Mouse (Mus musculus) right cerebral cortex, adult 18-20 months (tissue): Measurements from ENCODE around the gene Crebl2.
A peak's percentile ranks its signal among the peaks of the same experiment; 100 is the strongest.

ENCODE experiments used
- DNase-seq: peaks from one replicate; pipeline ENCODE4 v3.0.0; 2022; ENCODE audit warnings: mixed read lengths

Crebl2 gene

DNA sequence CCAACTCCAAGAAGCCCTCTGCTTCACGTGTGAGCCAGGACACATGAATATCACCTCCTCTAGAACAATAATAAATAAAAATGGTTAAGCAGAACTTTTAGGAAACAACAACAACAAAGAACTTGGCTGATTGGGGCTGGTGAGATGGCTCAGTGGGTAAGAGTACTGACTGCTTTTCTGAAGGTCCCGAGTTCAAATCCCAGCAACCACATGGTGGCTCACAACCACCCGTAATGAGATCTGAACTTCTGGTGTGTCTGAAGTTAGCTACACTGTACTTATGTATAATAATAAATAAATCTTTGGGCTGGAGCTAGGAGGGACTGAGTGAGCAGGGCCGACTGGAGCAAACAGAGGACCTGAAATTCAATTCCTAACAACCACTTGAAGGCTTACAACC is 47.3 kb downstream of the Crebl2 start:
- DNase-seq: no peak

DNA sequence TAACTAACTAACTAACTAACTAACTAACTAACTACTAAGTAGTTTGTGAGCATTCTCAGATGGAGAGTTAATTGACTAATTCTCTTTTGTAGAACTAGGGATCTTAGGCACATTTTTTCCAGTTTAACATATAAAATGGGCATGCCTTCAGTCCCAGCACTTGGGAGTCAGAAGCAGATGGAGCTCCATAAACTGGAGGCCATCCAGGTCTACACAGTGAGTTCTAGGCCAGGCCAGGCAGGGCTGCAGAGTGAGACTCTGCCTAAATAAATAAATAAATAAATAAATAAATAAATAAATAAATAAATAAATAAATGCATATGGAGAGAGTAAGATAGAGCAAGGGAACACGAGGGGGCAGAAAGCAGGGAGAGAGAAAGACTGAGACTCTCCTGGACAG is 47.9 kb downstream of the Crebl2 start:
- no peak for DNase-seq

DNA sequence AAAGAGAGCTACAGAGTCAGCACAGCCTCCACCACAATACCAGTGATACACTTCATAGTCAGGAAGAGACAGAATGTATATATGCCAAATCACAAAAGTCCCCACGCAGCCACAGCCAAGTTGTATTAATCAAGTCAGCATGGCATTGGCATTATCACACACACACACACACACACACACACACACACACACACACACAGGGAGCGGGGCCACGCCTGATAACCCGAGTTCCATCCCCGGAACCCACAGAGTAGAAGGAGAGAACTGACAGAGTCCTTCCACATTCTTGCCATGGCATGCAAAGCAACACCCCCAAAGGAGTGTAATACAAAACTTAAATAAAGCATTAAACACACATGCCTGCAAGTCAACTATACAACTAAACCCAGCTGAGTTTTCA is 49.6 kb downstream of the Crebl2 start:
- DNase-seq: no peak

DNA sequence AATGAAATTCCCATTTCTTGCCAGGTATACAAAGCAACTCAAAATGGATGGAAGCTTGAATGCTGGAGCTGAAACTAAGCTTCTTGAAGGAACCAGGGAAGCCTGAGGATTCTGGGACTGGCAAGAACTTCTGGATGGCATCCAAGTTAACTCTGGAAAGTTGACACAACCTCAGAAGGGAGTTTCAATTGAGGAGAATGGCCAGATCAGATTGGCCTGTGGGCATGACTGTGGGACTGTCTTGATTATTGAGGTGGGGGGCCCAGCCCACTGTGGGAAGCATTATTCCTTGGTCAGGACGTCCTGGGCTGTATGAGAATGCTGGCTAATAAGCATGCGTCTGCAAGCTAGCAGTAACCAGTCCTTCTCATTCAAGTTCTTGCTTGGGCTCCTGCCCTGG is 50.1 kb downstream of the Crebl2 start:
- no peak for DNase-seq

DNA sequence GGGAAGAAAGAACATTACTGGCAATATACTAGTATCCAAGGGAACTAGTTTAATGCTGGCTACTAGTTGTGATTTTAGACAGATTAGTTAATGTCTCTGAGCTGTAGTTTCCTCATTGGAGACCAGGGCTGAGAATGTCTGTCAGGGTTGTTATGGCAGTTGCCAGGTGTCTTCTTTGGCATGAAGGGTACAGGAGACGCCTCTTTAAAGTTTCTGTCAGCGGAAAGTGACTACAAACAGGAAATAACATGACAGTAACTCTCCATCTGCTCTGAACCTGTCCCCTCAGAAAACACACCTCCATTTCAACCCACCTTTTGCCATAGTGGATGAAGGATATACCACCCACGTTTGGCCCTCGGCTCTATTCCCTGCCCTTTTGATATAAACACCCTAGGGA is 53.7 kb downstream of the Crebl2 start:
- DNase-seq: no peak

DNA sequence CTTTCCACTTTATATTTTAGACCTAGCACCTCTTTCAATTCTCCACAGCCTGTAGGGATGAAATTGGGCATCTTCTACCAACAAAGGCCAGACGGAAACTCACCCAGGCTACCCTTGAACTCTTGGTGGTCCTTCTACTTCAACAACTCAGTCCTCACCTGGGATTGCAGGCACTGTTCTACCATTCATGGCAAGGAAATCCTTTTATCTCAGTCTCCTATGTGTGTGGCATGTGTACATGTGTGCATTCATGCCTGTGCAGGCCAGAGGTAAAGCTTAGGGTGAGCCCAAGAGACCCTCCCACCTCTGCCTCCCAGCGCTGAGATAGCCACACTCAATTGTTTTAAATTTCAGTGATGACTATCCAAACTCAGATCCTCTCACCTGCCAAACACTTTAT is 55.6 kb downstream of the Crebl2 start:
- no peak for DNase-seq

DNA sequence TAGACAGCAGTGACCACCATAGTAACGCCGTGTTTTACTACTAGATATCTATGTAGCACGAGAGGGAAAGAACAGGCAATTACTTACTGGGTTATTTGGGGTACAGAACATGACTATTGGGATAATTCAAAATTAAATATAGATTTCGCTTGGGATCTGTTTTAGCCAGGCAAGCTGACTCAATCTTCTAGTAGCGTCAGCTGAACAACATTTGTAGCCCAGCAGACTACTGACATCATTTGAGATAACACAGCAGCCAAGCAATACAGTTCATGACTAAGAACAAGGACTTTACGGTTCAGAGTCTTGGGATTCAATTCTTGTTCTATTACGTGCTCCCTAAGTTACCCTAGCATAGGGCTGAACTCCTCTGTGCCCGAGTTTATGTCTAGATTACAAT is 56.5 kb downstream of the Crebl2 start:
- DNase-seq: no peak

DNA sequence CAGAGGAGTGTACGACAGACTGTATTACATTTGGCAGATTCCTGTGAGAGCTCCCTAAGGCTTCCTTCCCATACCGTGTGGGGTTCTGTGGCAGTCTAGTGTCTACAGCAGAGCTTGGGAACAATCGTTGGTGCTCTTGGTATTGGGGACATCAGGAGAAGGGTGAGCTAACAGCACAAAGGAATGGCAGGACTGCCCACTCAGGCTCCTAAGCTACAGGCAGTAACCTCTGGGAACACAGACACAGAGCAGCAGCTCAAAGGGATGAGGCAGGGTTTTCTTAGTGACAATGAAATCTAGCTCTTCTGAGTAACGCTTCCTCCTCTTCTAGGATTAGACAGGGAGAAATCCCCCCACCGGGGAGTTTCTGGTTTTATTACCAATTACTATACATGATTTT is 57.1 kb downstream of the Crebl2 start:
- DNase-seq: peak; percentile 29

DNA sequence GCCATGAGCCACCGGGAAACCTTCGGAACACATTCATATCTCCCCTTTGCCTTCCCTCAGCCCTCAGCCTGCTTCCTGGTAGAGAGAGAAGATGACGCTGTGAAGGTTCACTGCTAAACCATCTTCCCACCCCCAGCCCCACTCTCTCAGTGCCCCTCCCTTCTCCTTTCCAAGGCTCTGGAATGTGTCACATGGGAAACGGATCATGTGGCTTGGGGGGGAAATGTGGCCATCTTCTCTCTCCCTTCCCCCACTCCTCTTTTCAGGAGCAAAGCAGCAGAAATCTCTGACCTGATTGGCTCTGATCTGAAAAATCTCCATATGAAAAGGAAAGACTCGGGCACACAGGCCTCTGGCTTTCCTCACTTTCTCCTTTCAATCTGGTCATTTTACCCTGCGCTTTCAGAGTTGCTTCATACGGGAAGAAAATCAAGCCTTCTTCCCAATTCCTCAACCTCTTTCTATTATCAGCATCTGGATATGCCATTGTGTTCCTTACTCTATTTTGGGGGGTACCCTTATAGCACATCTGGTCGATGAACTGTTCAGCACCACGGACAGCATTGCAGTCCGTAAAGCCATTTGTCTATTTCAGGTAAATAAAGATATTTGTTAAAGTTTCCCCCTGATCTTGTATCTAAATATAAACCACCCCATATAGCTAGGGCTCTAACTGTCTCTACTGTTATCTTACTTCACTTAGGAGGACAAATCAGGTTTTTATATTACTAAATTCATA is 57.9 kb downstream of the Crebl2 start:
- peak; percentile 92 for DNase-seq

DNA sequence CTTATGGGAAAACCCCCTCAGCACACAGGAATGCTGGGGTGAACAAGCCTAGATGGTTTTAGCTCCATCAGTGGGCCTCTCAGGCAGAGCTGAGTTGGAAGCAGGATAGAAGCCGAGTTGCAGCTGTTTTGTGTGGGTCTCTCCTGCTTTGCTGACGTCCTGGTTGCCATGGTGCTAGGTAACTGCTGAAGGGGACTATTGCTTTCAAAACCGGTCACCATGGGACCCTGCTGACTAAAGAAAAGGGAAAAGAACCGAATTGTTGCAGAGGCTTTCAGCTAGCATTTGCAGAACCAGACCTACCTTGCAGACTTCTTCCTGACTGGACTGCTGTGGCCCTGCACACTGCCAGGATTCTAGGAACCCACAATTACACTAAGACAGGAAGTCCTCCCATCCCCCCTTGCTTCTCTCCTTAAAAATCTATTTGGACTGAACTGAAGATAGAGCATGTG is 58.6 kb downstream of the Crebl2 start:
- DNase-seq: peak; percentile 78

DNA sequence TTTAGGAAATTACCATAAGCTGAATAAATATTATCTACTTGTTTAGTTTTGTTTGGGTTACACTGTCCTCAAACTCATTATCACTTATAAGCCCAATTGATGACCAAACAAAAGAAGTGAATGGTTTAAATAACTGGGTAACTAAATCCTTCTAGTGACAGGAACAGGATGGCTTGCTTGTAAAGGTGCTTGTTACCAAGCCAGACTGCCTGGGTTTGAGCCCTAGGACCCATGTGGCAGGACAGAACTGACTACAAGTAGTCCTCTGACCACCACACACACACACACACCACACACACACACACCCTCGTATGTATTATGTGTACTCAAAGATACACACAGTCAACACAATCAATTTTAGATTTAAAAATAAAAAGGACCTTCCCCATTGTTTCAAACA is 59.8 kb downstream of the Crebl2 start:
- DNase-seq: no peak

DNA sequence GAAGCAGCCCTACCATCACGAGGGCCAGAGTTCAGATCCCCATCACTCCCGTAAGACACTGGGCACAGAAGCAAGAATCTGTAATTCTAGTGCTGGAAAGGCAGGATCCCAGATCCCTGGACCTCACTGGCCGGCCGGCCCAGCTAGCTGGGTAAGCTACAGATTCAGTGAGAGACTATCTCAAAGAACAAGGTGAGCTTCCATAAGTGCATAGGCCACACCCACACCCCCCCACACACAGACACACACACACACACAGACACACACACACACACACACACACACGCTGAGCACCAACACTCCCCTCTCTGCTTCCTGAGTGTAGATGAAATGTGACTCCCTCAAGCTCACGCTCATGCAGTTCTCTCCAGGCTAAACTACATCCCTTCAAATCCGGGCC is 60.5 kb downstream of the Crebl2 start:
- no peak for DNase-seq

DNA sequence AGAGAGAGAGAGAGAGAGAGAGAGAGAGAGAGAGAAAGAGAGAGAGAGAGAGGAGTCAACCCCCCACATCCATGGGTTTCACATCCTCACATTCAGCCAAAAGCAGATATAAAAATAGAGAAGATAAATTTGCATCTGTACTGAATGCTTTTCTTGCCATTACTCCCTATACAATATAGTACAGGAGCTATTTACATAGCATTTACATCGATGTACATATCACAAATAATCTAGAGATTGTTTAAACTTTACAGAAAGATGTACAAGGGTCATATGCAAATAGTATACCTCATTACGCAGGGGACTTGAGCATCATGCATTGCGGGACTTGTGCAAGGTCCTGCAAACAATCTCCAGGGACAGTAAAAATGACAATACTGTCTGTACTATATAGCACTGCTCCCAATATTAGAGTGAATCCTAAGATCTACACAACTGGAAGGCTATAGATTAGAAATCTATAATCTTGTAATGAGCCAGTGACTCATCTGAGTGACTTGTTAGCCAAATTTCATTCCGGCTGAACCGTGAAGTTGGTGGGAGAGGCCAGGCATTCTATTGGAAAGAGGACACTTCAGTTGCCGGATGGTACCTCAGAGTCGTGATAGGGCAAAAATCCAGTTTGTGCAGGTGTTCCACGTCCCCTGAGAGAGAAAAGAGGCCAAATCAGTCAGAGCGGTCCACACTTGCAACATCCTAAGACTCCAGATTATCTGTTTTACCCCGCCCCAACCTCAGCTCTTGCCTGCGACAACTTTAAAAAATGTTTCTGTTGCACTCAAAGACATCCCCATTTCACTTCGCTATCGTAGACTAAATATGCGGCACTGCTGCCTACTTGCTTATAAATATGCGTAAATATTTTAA is 66.8 kb downstream of the Crebl2 start:
- DNase-seq: no peak

DNA sequence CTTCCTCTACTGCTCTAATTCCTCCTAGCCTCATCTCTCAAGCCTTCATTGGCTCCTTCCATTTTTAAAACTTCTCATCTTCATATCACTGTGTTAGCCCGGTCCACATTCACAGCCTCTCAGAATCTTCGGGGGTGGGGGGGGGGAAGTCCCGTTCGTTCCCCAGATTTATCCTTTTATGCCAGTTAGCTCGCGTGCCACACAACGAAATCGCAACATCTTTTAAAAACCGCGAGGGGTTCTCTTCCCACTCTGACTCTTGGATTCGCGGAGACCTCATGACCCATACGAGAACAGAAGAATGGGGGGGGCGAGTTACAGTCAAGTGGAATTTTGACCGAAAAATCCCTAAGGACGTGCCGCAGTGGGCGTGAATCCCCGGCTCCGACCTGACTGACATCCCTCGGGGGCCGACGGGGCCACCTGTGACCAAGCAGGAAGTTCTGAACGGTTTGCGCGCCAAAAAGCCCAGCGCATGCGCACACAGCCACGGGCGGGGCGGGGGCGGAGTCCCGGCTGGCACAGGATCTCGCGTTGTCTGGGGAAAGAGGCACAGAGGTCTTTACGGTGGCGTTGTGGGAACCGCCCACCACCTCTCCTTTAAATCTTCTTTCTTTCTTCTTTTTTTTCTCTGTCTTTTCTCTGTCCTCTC is 67.6 kb downstream of the Crebl2 start:
- peak; percentile 91 for DNase-seq

DNA sequence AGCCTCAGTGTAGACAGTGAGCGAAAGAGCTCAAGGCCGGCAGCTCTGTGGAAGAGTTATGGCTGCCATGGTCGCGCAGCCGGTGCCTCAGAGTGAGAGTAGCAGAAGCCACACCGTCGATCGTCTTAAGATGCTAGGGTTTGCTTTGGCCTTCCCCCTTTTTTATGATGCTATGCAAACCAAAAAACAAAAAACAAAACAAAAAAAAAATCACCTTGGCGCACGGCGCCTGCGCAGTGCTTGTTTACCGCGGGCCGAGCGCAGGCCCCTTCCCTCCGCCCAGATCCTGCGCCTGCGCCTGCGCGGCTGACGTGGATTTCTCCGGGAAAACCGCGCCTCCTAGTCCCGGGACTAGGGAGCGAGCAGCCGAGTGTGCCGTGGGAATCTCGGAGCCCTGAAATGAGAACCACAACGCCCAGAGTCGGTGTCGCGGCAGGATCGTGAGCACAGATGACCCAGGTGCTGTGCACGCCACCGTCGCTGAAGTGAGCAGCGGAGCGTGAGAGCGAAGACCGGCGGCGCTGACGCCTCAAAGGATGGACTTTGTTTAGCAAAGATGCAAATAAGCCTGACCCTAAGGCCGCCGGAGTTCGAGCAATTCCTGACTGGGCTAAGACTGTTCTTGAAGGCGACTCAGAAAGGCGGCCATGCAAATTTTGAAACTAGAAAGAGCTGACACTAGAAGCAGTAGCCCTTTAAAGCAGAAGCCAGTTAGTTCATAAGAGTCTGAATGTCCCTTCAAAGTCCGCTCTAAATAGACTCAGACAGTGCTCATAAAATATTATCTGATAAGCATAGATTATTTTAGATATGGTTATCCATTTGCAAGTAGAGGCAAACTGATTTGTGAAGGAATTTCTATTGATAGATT is 68.4 kb downstream of the Crebl2 start, which contains the start of gene Gpr19:
TSS of gene Gpr19 (minus strand) at position 484 of the 871 bp plus-strand sequence.
- peak; percentile 89 for DNase-seq

DNA sequence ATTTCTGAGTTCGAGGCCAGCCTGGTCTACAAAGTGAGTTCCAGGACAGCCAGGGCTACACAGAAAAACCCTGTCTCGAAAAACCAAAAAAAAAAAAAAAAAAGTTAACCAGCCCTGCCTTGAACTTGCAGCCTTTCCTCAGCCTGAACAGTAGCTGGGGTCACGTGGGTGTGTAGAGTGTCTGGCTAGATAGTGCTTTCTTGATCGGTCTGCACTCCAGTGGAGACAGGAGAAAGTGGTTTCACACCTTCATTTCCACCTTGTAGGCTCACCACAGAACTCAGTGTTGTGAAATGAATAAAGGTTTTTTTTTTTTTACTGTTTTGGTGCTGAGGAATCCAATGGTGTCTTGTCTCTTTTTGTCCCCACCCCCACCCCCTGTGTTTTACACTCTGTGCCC is 73.4 kb downstream of the Crebl2 start:
- no peak for DNase-seq

DNA sequence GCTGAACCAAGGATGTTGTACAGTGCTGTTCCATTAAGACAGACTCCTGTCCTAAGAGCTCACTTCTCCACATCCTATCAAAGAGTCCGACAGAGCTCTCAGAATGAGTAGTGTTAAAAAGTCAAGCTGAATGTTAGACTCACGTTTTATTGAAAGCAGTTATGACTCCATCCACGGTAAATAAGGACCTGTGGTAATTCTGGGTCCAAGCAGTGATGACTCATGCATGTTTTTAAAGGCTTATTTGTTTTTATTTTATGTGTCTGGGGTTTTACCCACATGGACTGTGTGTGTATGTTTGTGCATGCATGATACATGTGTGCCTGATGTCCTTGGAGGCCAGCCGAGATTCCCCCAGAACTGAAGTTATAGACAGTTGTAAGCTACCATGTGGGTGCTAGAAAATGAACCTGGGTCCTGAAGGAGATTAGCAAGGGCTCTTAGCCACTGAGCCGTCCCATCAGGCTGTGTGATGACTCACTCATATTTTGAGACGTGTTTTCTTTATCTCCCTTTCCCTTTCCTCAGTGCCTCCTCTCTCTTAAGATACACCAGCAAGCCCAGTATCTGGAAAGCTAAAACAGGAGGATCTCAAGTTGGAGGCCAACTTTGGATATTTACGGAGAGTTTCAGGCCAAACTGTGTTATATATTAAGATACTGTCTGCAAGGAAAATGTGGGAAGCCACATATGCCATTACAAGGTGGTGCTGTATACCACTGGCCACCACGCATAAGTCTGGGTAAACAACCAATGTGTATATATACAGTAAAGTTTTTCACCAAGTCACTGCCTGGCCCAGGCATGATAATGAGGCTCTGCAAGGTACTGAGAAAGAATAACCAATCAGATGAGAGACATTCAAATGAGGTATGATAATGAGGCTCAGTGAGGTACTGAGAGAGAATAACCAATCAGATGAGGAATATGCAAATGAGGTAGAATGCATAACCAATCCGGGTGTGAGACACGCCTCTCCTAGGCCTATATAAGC is 74.2 kb downstream of the Crebl2 start:
- no peak for DNase-seq

DNA sequence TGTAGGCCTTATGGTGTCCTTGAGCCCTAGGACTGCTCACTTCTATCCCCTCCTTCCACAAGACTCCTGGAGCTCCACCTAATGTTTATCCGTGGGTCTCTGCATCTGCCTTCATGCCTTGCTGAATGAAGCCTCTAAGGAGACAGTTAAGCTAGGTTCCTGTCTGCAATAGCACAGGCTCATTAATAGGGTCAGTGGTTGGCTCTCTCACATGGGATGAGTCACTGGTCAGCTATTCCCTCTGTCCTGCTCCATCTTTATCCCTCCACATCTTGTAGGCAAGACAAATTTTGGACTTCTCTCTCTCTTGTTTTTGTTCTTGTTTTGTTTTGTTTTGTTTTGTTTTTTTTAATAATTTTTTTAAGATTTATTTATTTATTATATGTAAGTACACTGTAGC is 75.9 kb downstream of the Crebl2 start:
- no peak for DNase-seq
